Mouse (Mus musculus) heart, adult 2 months (tissue): Measurements from ENCODE around the gene Grk2.

Source experiments
- CTCF ChIP-seq: fragments of 200-600 bp; IDR thresholded peaks from 2 replicates; pipeline ENCODE4 v1.8.1; 2022; ENCODE audit warnings: antibody characterized with exemption, mild to moderate bottlenecking, moderate library complexity
- POLR2A ChIP-seq: fragments of 200-500 bp; IDR thresholded peaks from 2 replicates; pipeline ENCODE4 v1.6.1; 2011; ENCODE audit warnings: mild to moderate bottlenecking, low read depth, low read length, control low read depth; ENCODE audit not compliant: insufficient read depth

GRCm38 (mm10) chr19:4254230-4254629, 51.8 kb downstream of the Grk2 start:
- TF ChIP-seq CTCF (no peak), POLR2A (no peak)
